Mouse (Mus musculus) cortical plate, adult 2 months (tissue): ENCODE data around the gene Map7.

Experiments used
- CTCF ChIP-seq: fragments of 200-500 bp; IDR thresholded peaks from 2 replicates; pipeline ENCODE4 v1.5.1; 2011; ENCODE audit warnings: mild to moderate bottlenecking, control low read depth, low read length; ENCODE audit not compliant: insufficient read depth; ENCODE audit errors: extremely low read depth
- POLR2A ChIP-seq: fragments of 200-500 bp; IDR thresholded peaks from 2 replicates; pipeline ENCODE4 v1.6.1; 2011; ENCODE audit warnings: mild to moderate bottlenecking, low read length, control low read depth; ENCODE audit not compliant: insufficient read depth; ENCODE audit errors: extremely low read depth

- TF ChIP-seq CTCF: no peak
- TF ChIP-seq POLR2A: no peak
Measured at GRCm38 (mm10) chr10:20220443-20221071, 72.3 kb downstream of the Map7 start.
